Mouse (Mus musculus) forebrain, embryonic 13.5 days (tissue): ENCODE results near the gene Chst10. TPM values are rescaled to one million over a fixed set of nuclear protein-coding genes. Genes with fewer than 3 reads are reported as not detected.

Experiments used
- ATAC-seq: fragments of 200-750 bp; cut with Nextera tagmentation; 2 replicates; pipeline ENCODE4 v1.8.0; 2017
- H3K27ac ChIP-seq: fragments of 300-500 bp; sonication (generic); 2 replicates; pipeline ENCODE4 v1.5.1; 2015; ENCODE audit warnings: inconsistent platforms, mild to moderate bottlenecking, moderate library complexity
- H3K27me3 ChIP-seq: fragments of 300-500 bp; sonication (generic); 2 replicates; pipeline ENCODE4 v1.6.1; 2015; ENCODE audit warnings: mild to moderate bottlenecking, inconsistent platforms
- H3K36me3 ChIP-seq: fragments of 300-500 bp; sonication (generic); 2 replicates; pipeline ENCODE4 v1.6.1; 2015; ENCODE audit warnings: mild to moderate bottlenecking, inconsistent platforms; ENCODE audit not compliant: poor library complexity, severe bottlenecking
- H3K4me1 ChIP-seq: fragments of 300-500 bp; sonication (generic); 2 replicates; pipeline ENCODE4 v1.6.1; 2015; ENCODE audit warnings: inconsistent platforms
- H3K4me2 ChIP-seq: fragments of 300-500 bp; sonication (generic); 2 replicates; pipeline ENCODE4 v1.6.1; 2015; ENCODE audit warnings: inconsistent platforms, mild to moderate bottlenecking, moderate library complexity
- H3K4me3 ChIP-seq: fragments of 300-500 bp; sonication (generic); 2 replicates; pipeline ENCODE4 v1.5.1; 2015; ENCODE audit warnings: mild to moderate bottlenecking, inconsistent platforms
- H3K9ac ChIP-seq: fragments of 300-500 bp; sonication (generic); 2 replicates; pipeline ENCODE4 v1.6.1; 2015; ENCODE audit warnings: mild to moderate bottlenecking, inconsistent platforms
- H3K9me3 ChIP-seq: fragments of 300-500 bp; sonication (generic); replicated peaks from 2 replicates; pipeline ENCODE4 v1.6.1; 2016; ENCODE audit warnings: inconsistent platforms
- WGBS: fragments of 180-500 bp; shearing (Covaris S2); methylation state at CpG from one replicate; pipeline ENCODE4 v1.1.7; 2015; 5-methylcytosine and 5-hydroxymethylcytosine counted together
- polyA plus RNA-seq: library from polyadenylated mRNA; unstranded; fragments of >200 nt; fragmentation: Nextera tagmentation; extraction: Ambion mirVana; gene quantifications from 2 replicates; pipeline ENCODE4 v1.2.1, GENCODE M21; 2015

The Chst10 gene
- polyA plus RNA-seq, 1 experiment from 2014 or later, result 33.8 TPM

- H3K36me3 ChIP-seq, result peaks cover 27% of the 10 kb centered on the region
- H3K4me1 ChIP-seq, result peaks cover 16% of the 10 kb centered on the region
- H3K27me3 ChIP-seq, result no peaks in the 10 kb centered on the region
- no peak overlapping the region for H3K4me2 ChIP-seq
- H3K9me3 ChIP-seq, result no peaks in the 10 kb centered on the region
- H3K9ac ChIP-seq, result no peak overlapping the region
- ATAC-seq, result no peak
- no peak overlapping the region for H3K27ac ChIP-seq
- 92% methylated on average over 6 of the region's 6 CpGs for WGBS
- H3K4me3 ChIP-seq, result no peak overlapping the region
Observed at GRCm38 (mm10) chr1:38888803-38889202, 9.2 kb downstream of the Chst10 start.

- no peaks in the 10 kb centered on the region for H3K9me3 ChIP-seq
- H3K4me1 ChIP-seq, result no peaks in the 10 kb centered on the region
- H3K4me2 ChIP-seq, result no peak overlapping the region
- 68% methylated on average over 6 of the region's 6 CpGs for WGBS
- H3K9ac ChIP-seq, result no peak overlapping the region
- no peak overlapping the region for H3K27ac ChIP-seq
- no peak for ATAC-seq
- H3K27me3 ChIP-seq, result no peaks in the 10 kb centered on the region
- H3K36me3 ChIP-seq, result peaks cover 39% of the 10 kb centered on the region
- no peak overlapping the region for H3K4me3 ChIP-seq
Observed at GRCm38 (mm10) chr1:38887011-38887410, 10.9 kb downstream of the Chst10 start.

GRCm38 (mm10) chr1:38886602-38887001, 11.4 kb downstream of the Chst10 start:
- H3K27me3 ChIP-seq, result no peaks in the 10 kb centered on the region
- no peak overlapping the region for H3K27ac ChIP-seq
- H3K4me3 ChIP-seq, result no peak overlapping the region
- 96% methylated on average over 2 of the region's 2 CpGs for WGBS
- peaks cover 39% of the 10 kb centered on the region for H3K36me3 ChIP-seq
- no peak overlapping the region for H3K9ac ChIP-seq
- H3K9me3 ChIP-seq, result no peaks in the 10 kb centered on the region
- H3K4me2 ChIP-seq, result no peak overlapping the region
- no peak for ATAC-seq
- H3K4me1 ChIP-seq, result no peaks in the 10 kb centered on the region

GRCm38 (mm10) chr1:38885956-38886355, 12.0 kb downstream of the Chst10 start:
- no peak overlapping the region for H3K4me2 ChIP-seq
- 86% methylated on average over 2 of the region's 2 CpGs for WGBS
- H3K27me3 ChIP-seq, result no peaks in the 10 kb centered on the region
- H3K9ac ChIP-seq, result no peak overlapping the region
- H3K9me3 ChIP-seq, result no peaks in the 10 kb centered on the region
- H3K27ac ChIP-seq, result no peak overlapping the region
- no peak for ATAC-seq
- no peaks in the 10 kb centered on the region for H3K4me1 ChIP-seq
- peaks cover 33% of the 10 kb centered on the region for H3K36me3 ChIP-seq
- no peak overlapping the region for H3K4me3 ChIP-seq

- 92% methylated on average over 9 of the region's 9 CpGs for WGBS
- no peaks in the 10 kb centered on the region; the same call in 1 of the 2 replicates for H3K9me3 ChIP-seq
- ATAC-seq, result no peak
- no peak overlapping the region for H3K4me2 ChIP-seq
- peaks cover 35% of the 10 kb centered on the region for H3K36me3 ChIP-seq
- no peak overlapping the region for H3K27ac ChIP-seq
- H3K27me3 ChIP-seq, result no peaks in the 10 kb centered on the region
- H3K4me1 ChIP-seq, result no peaks in the 10 kb centered on the region
- H3K4me3 ChIP-seq, result no peak overlapping the region
- no peak overlapping the region for H3K9ac ChIP-seq
Observed at GRCm38 (mm10) chr1:38883766-38884165, 14.2 kb downstream of the Chst10 start.

GRCm38 (mm10) chr1:38882746-38883145, 15.2 kb downstream of the Chst10 start:
- H3K36me3 ChIP-seq, result peaks cover 35% of the 10 kb centered on the region
- ATAC-seq, result no peak

GRCm38 (mm10) chr1:38881366-38881765, 16.6 kb downstream of the Chst10 start:
- H3K9ac ChIP-seq, result no peak overlapping the region
- H3K4me1 ChIP-seq, result peaks cover 12% of the 10 kb centered on the region
- no peaks in the 10 kb centered on the region for H3K27me3 ChIP-seq
- WGBS, result 88% methylated on average over 4 of the region's 4 CpGs
- H3K36me3 ChIP-seq, result peaks cover 35% of the 10 kb centered on the region
- H3K4me3 ChIP-seq, result no peak overlapping the region
- H3K4me2 ChIP-seq, result no peak overlapping the region
- H3K27ac ChIP-seq, result no peak overlapping the region
- H3K9me3 ChIP-seq, result no peaks in the 10 kb centered on the region; the same call in 1 of the 2 replicates
- no peak for ATAC-seq

More at GRCm38 (mm10) chr1:38882746-38883145, 15.2 kb downstream of the Chst10 start:
- WGBS, result 93% methylated on average over 4 of the region's 4 CpGs
- Histone ChIP-seq H3K4me1 (no peaks in the 10 kb centered on the region), H3K4me2 (no peak overlapping the region), H3K27me3 (no peaks in the 10 kb centered on the region), H3K9me3 (no peaks in the 10 kb centered on the region; the same call in 1 of the 2 replicates), H3K4me3 (no peak overlapping the region), H3K9ac (no peak overlapping the region), H3K27ac (no peak overlapping the region)

- H3K9me3 ChIP-seq, result no peaks in the 10 kb centered on the region; the same call in 1 of the 2 replicates
- no peak overlapping the region for H3K4me2 ChIP-seq
- peak overlapping the region; percentile 60 for H3K27ac ChIP-seq
- WGBS, result 49% methylated on average over 5 of the region's 5 CpGs
- no peak overlapping the region for H3K4me3 ChIP-seq
- H3K4me1 ChIP-seq, result peaks cover 12% of the 10 kb centered on the region
- no peak for ATAC-seq
- H3K9ac ChIP-seq, result no peak overlapping the region
- no peaks in the 10 kb centered on the region for H3K27me3 ChIP-seq
- H3K36me3 ChIP-seq, result peaks cover 38% of the 10 kb centered on the region
Observed at GRCm38 (mm10) chr1:38876671-38877382, 21.1 kb downstream of the Chst10 start.

- Histone ChIP-seq H3K36me3 (peaks cover 42% of the 10 kb centered on the region), H3K4me1 (peaks cover 12% of the 10 kb centered on the region), H3K27ac (no peak overlapping the region), H3K4me2 (no peak overlapping the region), H3K9ac (no peak overlapping the region), H3K4me3 (no peak overlapping the region), H3K9me3 (no peaks in the 10 kb centered on the region), H3K27me3 (no peaks in the 10 kb centered on the region)
- 88% methylated on average over 5 of the region's 5 CpGs for WGBS
- no peak for ATAC-seq
Observed at GRCm38 (mm10) chr1:38873911-38874310, 24.1 kb downstream of the Chst10 start.

GRCm38 (mm10) chr1:38871834-38872233, 26.1 kb downstream of the Chst10 start:
- no peak overlapping the region for H3K4me2 ChIP-seq
- peaks cover 57% of the 10 kb centered on the region for H3K36me3 ChIP-seq
- no peaks in the 10 kb centered on the region for H3K27me3 ChIP-seq
- no peak for ATAC-seq
- no peak overlapping the region for H3K27ac ChIP-seq
- 92% methylated on average over 6 of the region's 6 CpGs for WGBS
- no peaks in the 10 kb centered on the region for H3K9me3 ChIP-seq
- no peak overlapping the region for H3K9ac ChIP-seq
- H3K4me3 ChIP-seq, result no peak overlapping the region
- H3K4me1 ChIP-seq, result peaks cover 4% of the 10 kb centered on the region

GRCm38 (mm10) chr1:38869398-38870195, 28.4 kb downstream of the Chst10 start:
- Histone ChIP-seq H3K27me3 (no peaks in the 10 kb centered on the region), H3K9ac (no peak overlapping the region), H3K9me3 (no peaks in the 10 kb centered on the region), H3K4me1 (no peaks in the 10 kb centered on the region), H3K36me3 (peaks cover 74% of the 10 kb centered on the region), H3K27ac (no peak overlapping the region), H3K4me3 (no peak overlapping the region), H3K4me2 (no peak overlapping the region)
- ATAC-seq, result no peak
- 68% methylated on average over 13 of the region's 13 CpGs for WGBS

- Histone ChIP-seq H3K4me3 (no peak overlapping the region), H3K27ac (no peak overlapping the region), H3K4me1 (no peaks in the 10 kb centered on the region), H3K9ac (no peak overlapping the region), H3K9me3 (no peaks in the 10 kb centered on the region), H3K27me3 (no peaks in the 10 kb centered on the region), H3K4me2 (no peak overlapping the region), H3K36me3 (peaks cover 60% of the 10 kb centered on the region)
- ATAC-seq, result no peak
- WGBS, result 85% methylated on average over 5 of the region's 5 CpGs
Observed at GRCm38 (mm10) chr1:38866242-38866641, 31.7 kb downstream of the Chst10 start.
